Mouse (Mus musculus) E14TG2a.4 (cell line): Measurements from ENCODE around the gene Plac9b.
"Not testable (repeated sequence)": the region's sequence is repeated elsewhere in the genome, so short reads cannot be mapped to it uniquely, and the experiment has no call there.

ENCODE experiments used
- CTCF ChIP-seq: conservative IDR thresholded peaks from 2 replicates; pipeline ENCODE4 v1.5.1; 2014; ENCODE audit warnings: low read length
- POU5F1 ChIP-seq: IDR thresholded peaks from 2 replicates; pipeline ENCODE4 v1.6.1; 2014; ENCODE audit warnings: low read length, borderline replicate concordance

DNA sequence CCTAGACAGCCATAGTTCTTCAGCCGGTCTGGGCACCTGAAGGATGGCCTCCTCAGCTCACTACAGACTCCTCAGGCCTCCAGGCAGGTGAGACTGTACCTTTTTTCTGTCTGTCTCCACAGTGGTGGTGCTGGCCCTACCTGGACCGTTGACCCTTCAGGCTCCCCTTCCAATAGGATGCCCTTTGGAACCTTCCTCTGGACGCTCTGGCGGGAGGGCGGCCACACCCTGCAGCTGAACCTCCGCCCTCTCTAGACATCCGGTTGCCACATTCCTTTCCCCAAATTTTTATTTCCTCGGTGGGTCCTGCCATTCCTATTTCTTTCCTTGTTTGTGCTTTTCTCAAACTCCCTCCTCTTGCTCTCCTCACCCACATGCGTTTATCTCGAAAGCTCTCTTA is 620 bp downstream of the Plac9b start:
- not testable (repeated sequence) for TF ChIP-seq CTCF, POU5F1
